Comparison of ENCODE assay signal across 13 mouse cellular contexts in genomic region chr14:51989461-51989970, GRCm38 (mm10). TPM values are rescaled to one million over a fixed set of nuclear protein-coding genes. Genes with fewer than 3 reads are reported as not detected.
DNase-seq lines count a peak whose midpoint lies in the region; ATAC-seq and TF ChIP-seq lines count a peak whose summit lies in the region.
"Had no signal": no experiment of that assay in that cellular context is flagged by ENCODE, and none has a peak within 500 bp of the region (broad histone marks: within the 10 kb centered on the region; RNA-seq: fewer than 3 reads in every experiment).

No protein-coding gene starts in this region.

- H3K4me1 ChIP-seq in forebrain, embryonic 12.5 days: peaks cover 36% of the 10 kb centered on the region
- H3K4me1 ChIP-seq in forebrain, embryonic 16.5 days (replicated peaks; ENCODE audit: control insufficient read depth, insufficient read depth, low read length): peaks cover 19% of the 10 kb centered on the region
- peaks cover 10% of the 10 kb centered on the region for H3K4me1 ChIP-seq in embryonic facial prominence, embryonic 14.5 days (ENCODE audit: control insufficient read depth, insufficient read depth, low read length)
- peaks cover 22% of the 10 kb centered on the region for H3K4me1 ChIP-seq in midbrain, embryonic 14.5 days (ENCODE audit: control insufficient read depth, insufficient read depth, low read length)
- H3K4me1 ChIP-seq in cerebellum, adult 2 months (ENCODE audit: control insufficient read depth, insufficient read depth, low read length): no peaks in the 10 kb centered on the region

- 0 out of 2 replicates have a peak overlapping the region, but pooled peaks have one; percentile 17 for H3K9ac ChIP-seq in forebrain, embryonic 12.5 days
- no peak overlapping the region for H3K9ac ChIP-seq in forebrain, embryonic 16.5 days (replicated peaks; ENCODE audit: low read depth, low read length)
- peak overlapping the region; percentile 28; the same call in 1 of the 2 replicates for H3K9ac ChIP-seq in embryonic facial prominence, embryonic 14.5 days (ENCODE audit: low read depth, low read length)
- H3K9ac ChIP-seq in midbrain, embryonic 14.5 days (replicated peaks; ENCODE audit: low read length): peak overlapping the region; percentile 31
- H3K9ac ChIP-seq: lung, embryonic 14.5 days had no signal

- peak; percentile 35 for DNase-seq in lung, postnatal 36 days
- no peak for DNase-seq in lung, postnatal 14 days
- no peak for DNase-seq in embryonic facial prominence, embryonic 14.5 days (ENCODE audit: low spot score)
- DNase-seq in midbrain, embryonic 14.5 days: no peak
- DNase-seq in cerebellum, adult 2 months: no peak
- DNase-seq: lung, embryonic 14.5 days had no signal

- H3K27me3 ChIP-seq in forebrain, embryonic 12.5 days: no peaks in the 10 kb centered on the region
- no peaks in the 10 kb centered on the region for H3K27me3 ChIP-seq in forebrain, embryonic 16.5 days (replicated peaks; ENCODE audit: control insufficient read depth, insufficient read depth, low read length)
- H3K27me3 ChIP-seq in embryonic facial prominence, embryonic 14.5 days (replicated peaks; ENCODE audit: control insufficient read depth, insufficient read depth, low read length): no peaks in the 10 kb centered on the region
- H3K27me3 ChIP-seq in midbrain, embryonic 14.5 days (ENCODE audit: control insufficient read depth, insufficient read depth, low read length): no peaks in the 10 kb centered on the region
- H3K27me3 ChIP-seq in cerebellum, adult 2 months (ENCODE audit: control insufficient read depth, insufficient read depth, low read length): no peaks in the 10 kb centered on the region

- peaks cover 74% of the 10 kb centered on the region for H3K36me3 ChIP-seq in forebrain, embryonic 12.5 days (replicated peaks)
- H3K36me3 ChIP-seq in forebrain, embryonic 16.5 days (ENCODE audit: control insufficient read depth, insufficient read depth): peaks cover 15% of the 10 kb centered on the region
- peaks cover 76% of the 10 kb centered on the region for H3K36me3 ChIP-seq in embryonic facial prominence, embryonic 14.5 days (ENCODE audit: control insufficient read depth, insufficient read depth, low read length)
- peaks cover 72% of the 10 kb centered on the region for H3K36me3 ChIP-seq in midbrain, embryonic 14.5 days (ENCODE audit: control insufficient read depth, insufficient read depth, low read length)

- no peak for ATAC-seq in forebrain, embryonic 12.5 days (ENCODE audit: low FRiP score)
- ATAC-seq in forebrain, embryonic 16.5 days: no peak
- no peak for ATAC-seq in embryonic facial prominence, embryonic 14.5 days (ENCODE audit: low read depth)
- no peak for ATAC-seq in midbrain, embryonic 14.5 days (ENCODE audit: low FRiP score, low TSS enrichment)
- no peak for ATAC-seq in activated CD4-positive, CD25-positive, alpha-beta regulatory T cell, adult 4 months

- 67% methylated on average over 12 of the region's 12 CpGs for WGBS in forebrain, embryonic 12.5 days
- 61% methylated on average over 12 of the region's 12 CpGs for WGBS in forebrain, embryonic 16.5 days
- WGBS in embryonic facial prominence, embryonic 14.5 days: 69% methylated on average over 12 of the region's 12 CpGs
- 58% methylated on average over 12 of the region's 12 CpGs for WGBS in midbrain, embryonic 14.5 days
- 71% methylated on average over 12 of the region's 12 CpGs for WGBS in cerebellum, adult 2 months

- no peaks in the 10 kb centered on the region for H3K9me3 ChIP-seq in forebrain, embryonic 12.5 days
- no peaks in the 10 kb centered on the region for H3K9me3 ChIP-seq in forebrain, embryonic 16.5 days (ENCODE audit: control insufficient read depth, low read length)
- H3K9me3 ChIP-seq in embryonic facial prominence, embryonic 14.5 days (ENCODE audit: control insufficient read depth, low read length): no peaks in the 10 kb centered on the region
- H3K9me3 ChIP-seq in midbrain, embryonic 14.5 days (ENCODE audit: control insufficient read depth, low read length): no peaks in the 10 kb centered on the region

- TF ChIP-seq POLR2A in cerebellum, adult 2 months (IDR thresholded peaks at IDR 0.05; ENCODE audit: borderline replicate concordance, insufficient read depth, low read length): no peak

- H3K4me2 ChIP-seq in forebrain, embryonic 12.5 days: no peak overlapping the region
- H3K4me2 ChIP-seq in forebrain, embryonic 16.5 days (ENCODE audit: low read length): no peak overlapping the region
- no peak overlapping the region for H3K4me2 ChIP-seq in embryonic facial prominence, embryonic 14.5 days (ENCODE audit: low read depth, low read length)
- H3K4me2 ChIP-seq in midbrain, embryonic 14.5 days (ENCODE audit: low read length): 0 out of 2 replicates have a peak overlapping the region, but pooled peaks have one; percentile 6
- H3K4me2 ChIP-seq: lung, embryonic 14.5 days had no signal

- no peak overlapping the region for H3K27ac ChIP-seq in forebrain, embryonic 12.5 days
- H3K27ac ChIP-seq in forebrain, embryonic 16.5 days (ENCODE audit: low read length): no peak overlapping the region
- H3K27ac ChIP-seq in embryonic facial prominence, embryonic 14.5 days (replicated peaks; ENCODE audit: low read depth, low read length): no peak overlapping the region
- H3K27ac ChIP-seq in midbrain, embryonic 14.5 days (replicated peaks; ENCODE audit: low read depth, low read length): no peak overlapping the region
- no peak overlapping the region for H3K27ac ChIP-seq in cerebellum, adult 2 months (ENCODE audit: insufficient read depth, low read length)

- no peak overlapping the region for H3K4me3 ChIP-seq in forebrain, embryonic 12.5 days (replicated peaks)
- H3K4me3 ChIP-seq in forebrain, embryonic 16.5 days (replicated peaks; ENCODE audit: low read length): no peak overlapping the region
- no peak overlapping the region for H3K4me3 ChIP-seq in embryonic facial prominence, embryonic 14.5 days (ENCODE audit: low read depth, low read length)
- no peak overlapping the region for H3K4me3 ChIP-seq in midbrain, embryonic 14.5 days (replicated peaks; ENCODE audit: low read depth, low read length)
- H3K4me3 ChIP-seq in cerebellum, adult 2 months (replicated peaks; ENCODE audit: insufficient read depth, low read depth, low read length): no peak overlapping the region

- TF ChIP-seq CTCF in cerebellum, adult 2 months (IDR thresholded peaks at IDR 0.05; ENCODE audit: borderline replicate concordance, insufficient read depth, low read depth, low read length): no peak

RNA-seq across cellular contexts. Expression of gene Arhgef40, which starts 5.0 kb away (rescaled TPM):
- polyA plus RNA-seq in forebrain, embryonic 12.5 days (2016; fragmentation: Nextera tagmentation; extraction: Ambion mirVana): 116 and 117 TPM in 2 replicates
- polyA plus RNA-seq in forebrain, embryonic 16.5 days (2015; fragmentation: Nextera tagmentation; extraction: Ambion mirVana): 58.5 and 70.4 TPM in 2 replicates
- 113 and 128 TPM in 2 replicates for polyA plus RNA-seq in embryonic facial prominence, embryonic 14.5 days (2014; fragmentation: Nextera tagmentation; extraction: Ambion mirVana)
- 72.8 and 75.8 TPM in 2 replicates for polyA plus RNA-seq in midbrain, embryonic 14.5 days (2014; fragmentation: Nextera tagmentation; extraction: Ambion mirVana)
- polyA plus RNA-seq in cerebellum, adult 2 months (2012; rRNA removed): 44.1 and 48.0 TPM in 2 replicates
- polyA plus RNA-seq in activated CD4-positive, CD25-positive, alpha-beta regulatory T cell, adult 4 months (2017; shearing (Covaris generic)): not detected

RNA-seq across cellular contexts. Expression of gene Tmem253, which starts 25.9 kb away (rescaled TPM):
- 1.1 TPM in 2 replicates for polyA plus RNA-seq in forebrain, embryonic 12.5 days (2016; fragmentation: Nextera tagmentation; extraction: Ambion mirVana)
- polyA plus RNA-seq in forebrain, embryonic 16.5 days (2015; fragmentation: Nextera tagmentation; extraction: Ambion mirVana): 0.67 and 0.81 TPM in 2 replicates
- polyA plus RNA-seq in embryonic facial prominence, embryonic 14.5 days (2014; fragmentation: Nextera tagmentation; extraction: Ambion mirVana): 0.64 and 0.82 TPM in 2 replicates
- polyA plus RNA-seq in midbrain, embryonic 14.5 days (2014; fragmentation: Nextera tagmentation; extraction: Ambion mirVana): 0.37 and 0.39 TPM in 2 replicates
- 2.0 and 2.4 TPM in 2 replicates for polyA plus RNA-seq in cerebellum, adult 2 months (2012; rRNA removed)
- under 1 TPM in 1 of 2 experiments, not detected in 1; 0.98 TPM for polyA plus RNA-seq in activated CD4-positive, CD25-positive, alpha-beta regulatory T cell, adult 4 months (2017; shearing (Covaris generic))

RNA-seq across cellular contexts. Expression of gene Zfp219, which starts 31.0 kb away (rescaled TPM):
- 97.1 and 101 TPM in 2 replicates for polyA plus RNA-seq in forebrain, embryonic 12.5 days (2016; fragmentation: Nextera tagmentation; extraction: Ambion mirVana)
- polyA plus RNA-seq in forebrain, embryonic 16.5 days (2015; fragmentation: Nextera tagmentation; extraction: Ambion mirVana): 28.6 and 32.2 TPM in 2 replicates
- polyA plus RNA-seq in embryonic facial prominence, embryonic 14.5 days (2014; fragmentation: Nextera tagmentation; extraction: Ambion mirVana): 21.4 and 25.2 TPM in 2 replicates
- polyA plus RNA-seq in midbrain, embryonic 14.5 days (2014; fragmentation: Nextera tagmentation; extraction: Ambion mirVana): 41.6 and 46.9 TPM in 2 replicates
- polyA plus RNA-seq in cerebellum, adult 2 months (2012; rRNA removed): 184 and 188 TPM in 2 replicates
- polyA plus RNA-seq in activated CD4-positive, CD25-positive, alpha-beta regulatory T cell, adult 4 months (2017; shearing (Covaris generic)): 1 to 10 TPM; 1.9 to 2.2 TPM

RNA-seq across cellular contexts. Expression of gene Olfr221, which starts 52.7 kb away (rescaled TPM):
- not detected in 2 replicates for polyA plus RNA-seq in forebrain, embryonic 12.5 days (2016; fragmentation: Nextera tagmentation; extraction: Ambion mirVana)
- polyA plus RNA-seq in forebrain, embryonic 16.5 days (2015; fragmentation: Nextera tagmentation; extraction: Ambion mirVana): not detected in 2 replicates
- polyA plus RNA-seq in embryonic facial prominence, embryonic 14.5 days (2014; fragmentation: Nextera tagmentation; extraction: Ambion mirVana): not detected in 2 replicates
- polyA plus RNA-seq in midbrain, embryonic 14.5 days (2014; fragmentation: Nextera tagmentation; extraction: Ambion mirVana): not detected in 2 replicates
- polyA plus RNA-seq in cerebellum, adult 2 months (2012; rRNA removed): 0.03 and 0.10 TPM in 2 replicates
- not detected for polyA plus RNA-seq in activated CD4-positive, CD25-positive, alpha-beta regulatory T cell, adult 4 months (2017; shearing (Covaris generic))
- polyA plus RNA-seq: embryonic facial prominence, embryonic 11.5 days; lung, embryonic 14.5 days; neural tube, embryonic 11.5 days; small intestine, adult 2 months; urinary bladder, adult 2 months had no signal

Comparison
In these comparisons a context has a peak if more than half of its experiments do, and no peak if none do; other contexts are left out.
1. RNA of gene Arhgef40, which starts 5.0 kb away (polyA plus RNA-seq): 116 to 117 TPM in forebrain, embryonic 12.5 days, 113 to 128 TPM in embryonic facial prominence, embryonic 14.5 days, 72.8 to 75.8 TPM in midbrain, embryonic 14.5 days, 58.5 to 70.4 TPM in forebrain, embryonic 16.5 days and 44.1 to 48.0 TPM in cerebellum, adult 2 months; not detected in activated CD4-positive, CD25-positive, alpha-beta regulatory T cell, adult 4 months; every median in the first group is over 10 times any median in the second.